Mouse (Mus musculus) ES-CJ7 (cell line): ENCODE data around the gene Zfp781.
"Not testable (repeated sequence)": the region's sequence is repeated elsewhere in the genome, so short reads cannot be mapped to it uniquely, and the experiment has no call there.

Experiments used
- DNase-seq: peaks from one replicate; pipeline ENCODE4 v3.0.0; 2011; ENCODE audit warnings: low read depth, low spot score

Zfp781 gene

DNA sequence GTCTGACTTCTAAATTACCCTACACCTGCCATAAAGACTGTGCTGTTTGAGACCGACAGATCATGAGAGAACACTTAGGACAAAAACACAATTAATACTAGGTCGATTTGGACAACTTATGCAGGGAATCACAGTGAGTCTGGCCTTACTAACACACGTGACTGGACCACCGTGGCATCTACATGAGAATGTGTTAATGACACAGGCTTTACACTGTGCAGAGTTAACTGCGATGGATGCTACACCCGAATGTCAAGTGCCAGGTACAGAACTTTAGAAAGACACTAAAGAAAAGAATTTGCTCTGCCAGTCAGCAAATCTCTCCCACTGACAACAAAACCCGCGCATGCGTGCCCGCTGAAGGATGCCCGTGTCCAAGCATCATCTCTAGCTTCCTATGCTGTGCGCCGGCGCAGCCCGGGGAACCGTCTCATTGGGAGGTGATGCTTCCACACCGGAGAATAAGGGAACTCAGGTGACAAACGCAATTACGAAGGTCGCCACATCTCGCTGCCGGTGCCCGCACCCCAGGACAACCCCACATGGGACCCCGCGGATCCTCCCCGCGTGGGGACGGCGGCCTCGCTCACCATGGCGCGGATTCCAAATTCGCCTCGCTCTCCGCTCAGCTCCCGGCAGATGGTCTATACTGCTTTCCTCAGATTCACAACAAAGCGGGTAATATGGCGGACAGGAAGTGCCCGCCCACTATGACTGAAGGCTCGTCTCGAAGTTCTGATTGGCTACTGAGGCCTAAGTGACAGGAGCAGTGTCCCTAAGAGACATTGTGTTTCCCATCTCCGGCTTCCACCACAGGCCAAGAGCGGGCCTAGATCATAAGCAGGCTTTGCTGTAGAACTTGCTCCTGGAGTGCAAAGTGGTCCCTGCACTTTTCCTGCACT lies at the start of gene Zfp781:
Zfp781 (minus strand) TSS at position 639 of the 902 bp plus-strand sequence.
- DNase-seq, result not testable (repeated sequence)

DNA sequence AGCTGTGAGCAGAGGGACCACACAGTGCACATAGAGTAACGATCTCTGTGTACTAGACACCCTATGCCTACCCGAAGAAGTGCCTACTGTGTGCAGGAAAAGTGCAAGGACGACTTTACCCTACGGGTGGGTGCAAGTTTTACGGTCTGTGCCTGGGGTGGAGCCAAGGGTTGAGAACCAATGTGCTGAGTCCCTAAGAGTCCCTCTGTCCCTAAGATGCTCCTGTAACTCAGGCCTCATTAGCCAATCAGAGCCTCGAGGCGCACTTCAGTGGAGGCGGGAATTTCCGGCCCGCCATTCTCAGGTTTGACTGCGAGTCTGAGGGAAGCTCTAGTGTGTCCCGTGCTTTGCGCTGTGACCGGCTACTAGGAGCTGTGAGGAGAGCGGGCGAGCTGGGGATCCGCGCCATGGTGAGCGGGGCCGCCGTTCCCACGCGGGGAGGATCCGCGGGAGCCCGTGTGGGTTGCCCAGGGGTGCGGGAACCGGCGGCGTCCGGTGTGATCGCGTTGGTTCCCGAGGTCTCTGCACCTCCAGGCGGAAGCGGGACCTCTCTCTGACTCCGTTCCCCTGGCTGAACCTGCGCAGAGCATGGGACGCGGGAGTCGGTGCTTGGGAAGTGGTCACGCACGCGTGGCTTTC lies 48.2 kb upstream of the Zfp781 start:
- not testable (repeated sequence) for DNase-seq

DNA sequence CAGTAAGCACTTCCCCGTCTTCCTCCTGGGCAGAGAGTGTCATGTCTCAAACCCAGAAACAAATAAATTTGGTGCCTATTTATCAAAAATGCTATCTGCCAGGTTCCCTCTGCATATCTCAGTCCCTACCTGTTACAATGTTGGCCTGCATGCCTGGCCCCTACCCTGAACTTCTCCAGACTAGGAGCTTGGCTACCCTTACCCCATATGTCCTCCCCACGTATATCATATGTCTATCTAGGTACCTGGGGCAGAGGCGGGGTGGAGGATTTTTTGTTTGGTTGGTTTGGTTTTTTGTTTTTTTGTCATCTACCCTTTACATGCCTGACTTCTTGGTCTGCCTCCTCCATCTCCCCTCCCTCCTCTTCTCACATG lies 451 bp upstream of the Zfp781 start:
- not testable (repeated sequence) for DNase-seq

DNA sequence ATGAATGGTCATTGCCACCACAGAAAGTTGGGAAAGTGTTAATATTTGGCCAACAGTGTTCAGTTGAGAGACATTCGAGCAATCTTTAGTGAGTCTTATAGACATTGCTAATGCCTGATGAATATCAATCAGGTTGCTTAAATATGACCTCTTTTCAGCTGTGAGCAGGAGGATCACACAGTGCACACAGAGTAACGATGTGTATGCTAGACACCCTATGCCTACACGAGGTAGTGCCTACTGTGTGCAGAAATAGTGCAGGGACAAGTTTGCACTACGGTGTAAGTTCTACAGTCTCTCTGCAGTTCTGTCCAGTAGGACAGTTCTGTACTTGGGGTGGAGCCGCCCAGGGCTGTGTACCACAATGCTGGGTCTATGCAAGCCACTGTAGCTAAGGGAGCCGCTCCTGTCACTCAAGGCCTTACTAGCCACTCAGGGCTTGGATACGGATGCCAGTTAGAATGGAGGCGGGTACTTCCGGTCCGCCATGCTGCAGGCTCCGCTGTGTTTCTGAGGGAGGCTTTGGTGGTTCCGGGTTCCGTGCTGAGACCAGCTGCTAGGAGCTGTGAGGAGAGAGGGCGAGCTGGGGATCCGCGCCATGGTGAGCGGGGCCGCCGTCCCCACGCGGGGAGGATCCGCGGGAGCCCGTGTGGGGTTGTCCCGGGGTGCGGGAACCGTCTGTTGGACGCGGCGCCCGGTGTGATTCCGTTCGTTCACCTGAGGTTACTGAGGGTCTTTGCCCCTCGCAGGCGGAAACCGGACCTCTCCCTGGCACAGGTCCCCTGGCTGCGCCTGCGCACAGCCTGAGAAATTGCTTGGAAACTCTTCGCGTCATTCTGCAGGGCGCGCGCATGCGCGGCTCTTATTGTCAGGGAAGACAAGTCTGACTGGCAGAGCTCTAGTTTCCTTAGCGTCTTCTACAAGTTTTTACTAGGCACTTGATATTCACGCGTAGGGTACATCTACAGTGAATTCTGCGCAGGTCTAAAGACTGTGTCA lies 66.6 kb downstream of the Zfp781 start, which contains the start of gene Gm32687:
Gm32687 (plus strand) TSS at position 526 of the 999 bp plus-strand sequence.
- not testable (repeated sequence) for DNase-seq
